Mouse (Mus musculus) ovary, adult 10 weeks (tissue): ENCODE data around the gene Olfr44. TPM values are rescaled to one million over a fixed set of nuclear protein-coding genes. Genes with fewer than 3 reads are reported as not detected.

Experiments used
- polyA plus RNA-seq: library from polyadenylated mRNA; stranded (reverse); fragments of 350-450 nt; fragmentation: Illumina TruSeq; extraction: RNeasy Lipid Tissue Mini Kit (QIAGEN cat#74804); gene quantifications from one replicate; pipeline ENCODE4 v1.2.3, GENCODE M21; 2014

Gene Olfr44
- polyA plus RNA-seq: not detected

DNA sequence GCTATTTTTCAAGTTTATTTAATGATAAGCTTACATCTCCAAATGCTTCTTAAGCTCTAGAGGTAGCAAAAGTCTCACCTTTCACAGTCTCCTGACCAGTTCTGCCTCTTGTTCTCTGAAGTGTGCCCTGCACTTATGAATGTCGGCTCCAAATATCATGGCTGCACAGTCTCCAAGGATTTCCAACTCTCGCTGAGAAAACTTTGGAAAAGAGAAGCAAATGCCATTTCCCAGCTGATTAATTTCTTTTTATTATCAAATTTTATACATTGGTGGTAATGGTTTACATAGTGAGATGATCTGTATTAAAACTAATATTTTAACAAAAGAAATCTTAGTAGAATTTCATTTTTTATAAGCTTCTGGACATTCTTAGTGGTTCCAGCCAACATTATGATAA lies at the start of gene Olfr44:
Olfr44 (minus strand) TSS at position 101 of the 400 bp plus-strand sequence.

DNA sequence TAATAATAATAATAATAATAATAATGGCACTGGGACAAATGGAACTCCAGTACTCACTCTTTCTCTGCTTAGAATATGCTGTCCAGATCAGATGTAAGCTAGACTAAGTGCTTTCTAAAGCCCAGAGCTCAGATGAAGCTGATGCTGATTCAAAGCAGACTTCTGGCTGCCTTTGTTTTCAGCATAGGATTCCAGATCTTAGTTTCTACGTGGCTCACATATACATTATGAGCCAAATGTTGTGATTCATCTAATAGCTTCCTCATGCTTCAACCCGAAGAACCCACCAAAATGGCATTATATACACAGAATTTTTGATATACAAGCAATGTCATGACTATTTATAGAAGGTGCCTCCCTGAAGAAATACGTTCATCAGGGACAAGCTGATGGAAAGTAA lies 21.7 kb upstream of the Olfr44 start, which contains the start of gene Olfr957:
Olfr957 (minus strand) TSS at position 279 of the 400 bp plus-strand sequence.

DNA sequence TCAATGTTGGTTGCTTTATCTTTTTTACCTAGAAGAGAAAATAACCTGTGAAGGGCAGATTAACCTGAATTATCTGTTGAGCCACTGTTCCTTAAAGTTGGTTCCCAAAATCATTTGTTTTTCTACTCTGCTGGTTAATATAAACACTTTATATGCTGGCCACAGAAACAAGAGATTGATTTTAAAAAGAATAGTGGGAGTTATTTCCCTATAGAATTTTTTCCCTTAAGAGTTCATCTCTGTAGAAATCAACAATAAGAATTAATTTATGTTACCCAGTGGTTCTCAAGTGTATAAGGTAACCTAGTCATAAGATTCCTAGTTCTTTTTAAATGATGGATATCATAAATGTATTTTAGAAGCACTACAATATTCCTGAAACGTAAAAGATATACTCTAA lies 22.0 kb downstream of the Olfr44 start, which contains the start of gene Olfr955:
Olfr955 (minus strand) TSS at position 101 of the 400 bp plus-strand sequence.

DNA sequence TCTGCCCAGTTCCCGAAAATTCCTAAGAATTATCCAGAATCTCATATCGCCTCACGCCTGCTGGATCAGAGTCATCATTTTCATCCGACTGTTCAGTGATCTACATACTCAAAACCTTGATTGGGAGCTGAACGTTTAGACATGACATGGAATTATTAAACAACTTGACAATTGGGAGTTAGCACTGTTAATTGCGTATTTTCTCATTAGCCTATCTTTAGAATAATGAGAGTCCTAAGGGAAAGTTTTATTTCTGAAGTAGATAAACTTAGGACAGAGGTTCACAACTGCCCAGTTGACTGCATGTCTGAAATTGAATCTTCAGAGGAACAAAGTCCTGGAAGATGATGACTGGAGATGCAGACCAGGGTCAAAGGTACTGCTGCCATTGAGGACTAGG lies 37.4 kb downstream of the Olfr44 start, which contains the start of gene Olfr954:
Olfr954 (plus strand) TSS at position 301 of the 400 bp plus-strand sequence.

Other genes starting within 250 kb of the Olfr44 start
- not detected for gene Olfr1537, start 244.0 kb downstream of the Olfr44 start, polyA plus RNA-seq
- gene Olfr945, start 217.2 kb downstream of the Olfr44 start, polyA plus RNA-seq: not detected
- gene Olfr948, start 167.9 kb downstream of the Olfr44 start, polyA plus RNA-seq: not detected
- not detected for gene Olfr951, start 106.6 kb downstream of the Olfr44 start, polyA plus RNA-seq
- gene Olfr952, start 66.8 kb downstream of the Olfr44 start, polyA plus RNA-seq: not detected
- gene Olfr954, start 37.3 kb downstream of the Olfr44 start, polyA plus RNA-seq: not detected
- gene Olfr955, start 22.1 kb downstream of the Olfr44 start, polyA plus RNA-seq: not detected
- not detected for gene Olfr957, start 21.8 kb upstream of the Olfr44 start, polyA plus RNA-seq
- not detected for gene Olfr958, start 60.1 kb upstream of the Olfr44 start, polyA plus RNA-seq
- not detected for gene Olfr959, start 81.6 kb upstream of the Olfr44 start, polyA plus RNA-seq
- 5.8 TPM for gene AW551984, start 110.4 kb upstream of the Olfr44 start, polyA plus RNA-seq
- not detected for gene Olfr148, start 116.7 kb upstream of the Olfr44 start, polyA plus RNA-seq
- gene Olfr960, start 127.4 kb upstream of the Olfr44 start, polyA plus RNA-seq: not detected
- gene Olfr961, start 151.1 kb upstream of the Olfr44 start, polyA plus RNA-seq: not detected
- not detected for gene Olfr963, start 173.2 kb upstream of the Olfr44 start, polyA plus RNA-seq
- not detected for gene Olfr149, start 213.1 kb upstream of the Olfr44 start, polyA plus RNA-seq
- gene Olfr965, start 217.4 kb upstream of the Olfr44 start, polyA plus RNA-seq: not detected
- gene Olfr150, start 237.0 kb upstream of the Olfr44 start, polyA plus RNA-seq: not detected